Mouse (Mus musculus) lung, postnatal 0 days (tissue): Measurements from ENCODE around the gene Il18bp. TPM values are rescaled to one million over a fixed set of nuclear protein-coding genes. Genes with fewer than 3 reads are reported as not detected.

Experiments
- ATAC-seq: fragments of 200-750 bp; cut with Nextera tagmentation; 2 replicates; pipeline ENCODE4 v1.8.0; 2017; ENCODE audit warnings: moderate library complexity
- DNase-seq: peaks from one replicate; pipeline ENCODE4 v3.0.0-alpha.2; 2016; ENCODE audit warnings: low spot score
- H3K27ac ChIP-seq: fragments of 300-500 bp; sonication (generic); 2 replicates; pipeline ENCODE4 v1.5.1; 2014; ENCODE audit warnings: antibody characterized with exemption, mild to moderate bottlenecking, low read length, mixed read lengths
- H3K27me3 ChIP-seq: fragments of 300-500 bp; sonication (generic); replicated peaks from 2 replicates; pipeline ENCODE4 v1.6.1; 2014; ENCODE audit warnings: low read length, mixed read lengths; ENCODE audit not compliant: insufficient read depth
- H3K36me3 ChIP-seq: fragments of 300-500 bp; sonication (generic); 2 replicates; pipeline ENCODE4 v1.6.1; 2014; ENCODE audit warnings: low read length, mixed read lengths; ENCODE audit not compliant: insufficient read depth
- H3K4me1 ChIP-seq: fragments of 300-500 bp; sonication (generic); 2 replicates; pipeline ENCODE4 v1.6.1; 2014; ENCODE audit warnings: antibody characterized with exemption, low read depth, low read length, mixed read lengths; ENCODE audit not compliant: insufficient read depth
- H3K4me2 ChIP-seq: fragments of 300-500 bp; sonication (generic); replicated peaks from 2 replicates; pipeline ENCODE4 v1.6.1; 2014; ENCODE audit warnings: low read depth, mild to moderate bottlenecking, low read length, moderate library complexity, mixed read lengths
- H3K4me3 ChIP-seq: fragments of 300-500 bp; sonication (generic); 2 replicates; pipeline ENCODE4 v1.5.1; 2014; ENCODE audit warnings: low read depth, low read length
- H3K9ac ChIP-seq: fragments of 300-500 bp; sonication (generic); replicated peaks from 2 replicates; pipeline ENCODE4 v1.6.1; 2014; ENCODE audit warnings: low read depth, mild to moderate bottlenecking
- H3K9me3 ChIP-seq: fragments of 300-500 bp; sonication (generic); 2 replicates; pipeline ENCODE4 v1.6.1; 2016; ENCODE audit warnings: low read length, mixed read lengths
- CTCF ChIP-seq: IDR thresholded peaks from 2 replicates; pipeline ENCODE4 v1.5.1; 2016; ENCODE audit warnings: antibody characterized with exemption, mild to moderate bottlenecking
- EP300 ChIP-seq: IDR thresholded peaks from 2 replicates; pipeline ENCODE4 v1.6.1; 2016; ENCODE audit warnings: antibody characterized with exemption, mild to moderate bottlenecking, control low read depth
- WGBS: fragments of 180-500 bp; shearing (Covaris S2); extraction: QIAGEN DNeasy Blood & Tissue Kit; methylation state at CpG from one replicate; pipeline ENCODE4 v1.1.7; 2014; 5-methylcytosine and 5-hydroxymethylcytosine counted together
- polyA plus RNA-seq: library from polyadenylated mRNA; unstranded; fragments of >200 nt; fragmentation: Nextera tagmentation; extraction: Ambion mirVana; gene quantifications from 2 replicates; pipeline ENCODE4 v1.2.1, GENCODE M21; 2015

Gene Il18bp
- polyA plus RNA-seq, result 2.2 and 2.5 TPM in 2 replicates

DNA sequence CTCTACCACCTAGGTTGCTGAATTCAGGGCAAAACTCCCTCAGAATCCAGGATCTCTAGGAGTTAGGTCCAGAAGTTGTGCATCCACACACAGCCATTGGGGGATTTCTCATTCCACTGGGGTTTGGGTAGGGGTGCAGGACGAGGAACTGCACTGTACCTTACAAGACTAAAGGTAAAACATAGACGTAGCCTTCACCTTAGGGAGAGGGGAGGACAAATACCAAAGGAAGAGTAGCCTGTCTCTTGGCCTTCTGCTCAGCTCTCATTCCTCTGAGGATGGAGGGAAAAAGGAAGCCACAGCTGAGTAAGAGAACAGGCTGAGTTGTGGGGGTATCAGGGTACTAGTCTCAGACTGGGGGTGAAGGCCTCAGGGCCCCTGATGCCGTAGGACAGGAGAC, at the start of gene Il18bp:
Il18bp (minus strand) TSS at position 101 of the 400 bp plus-strand sequence.
- H3K27ac ChIP-seq, result peak within 1 kb of the TSS; percentile 26; the same call in 1 of the 2 replicates

DNA sequence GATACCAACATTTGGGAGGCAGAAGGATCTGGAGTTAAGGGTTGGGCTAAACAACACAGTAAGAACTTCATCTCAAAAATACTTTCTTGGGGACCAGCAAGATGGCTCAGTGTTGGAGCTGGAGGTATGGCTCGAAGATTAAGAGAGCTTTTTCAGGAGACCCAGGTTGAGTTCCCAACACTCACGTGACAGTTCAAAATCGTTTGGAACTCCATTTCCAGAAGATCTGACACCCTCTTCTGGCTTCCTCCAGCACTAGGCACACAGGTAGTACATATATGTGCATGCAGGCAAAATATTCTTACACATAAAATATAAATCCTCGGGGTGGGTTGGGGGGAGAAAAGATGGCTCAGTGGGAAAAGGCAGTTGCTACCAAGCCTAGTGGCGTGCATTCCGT, 47.9 kb upstream of the Il18bp start:
- Histone ChIP-seq H3K4me2 (peak overlapping the region; percentile 75), H3K4me1 (peaks cover 13% of the 10 kb centered on the region; the same call in 1 of the 2 replicates), H3K9ac (0 out of 2 replicates have a peak overlapping the region, but pooled peaks have one; percentile 48), H3K27me3 (no peaks in the 10 kb centered on the region), H3K9me3 (no peaks in the 10 kb centered on the region), H3K4me3 (peak overlapping the region; percentile 62; the same call in 1 of the 2 replicates), H3K36me3 (no peaks in the 10 kb centered on the region), H3K27ac (no peak overlapping the region)
- ATAC-seq, result no peak
- WGBS, result 56% methylated on average over 6 of the region's 6 CpGs
- TF ChIP-seq EP300 (no peak), CTCF (no peak)
- DNase-seq, result no peak

More for the DNA sequence above, at the start of gene Il18bp:
- no peak within 1 kb of the TSS for H3K4me3 ChIP-seq
- H3K4me1 ChIP-seq, result peaks cover 6% of the 10 kb centered on the region; the same call in 1 of the 2 replicates
- WGBS, result 88% methylated on average over 3 of the region's 3 CpGs
- DNase-seq, result no peak
- peak within 1 kb of the TSS; percentile 41 for H3K4me2 ChIP-seq
- ATAC-seq, result no peak
- H3K9ac ChIP-seq, result 0 out of 2 replicates have a peak within 1 kb of the TSS, but pooled peaks have one; percentile 3
- H3K9me3 ChIP-seq, result no peaks in the 10 kb centered on the region
- peaks cover 30% of the 10 kb centered on the region for H3K36me3 ChIP-seq
- no peaks in the 10 kb centered on the region for H3K27me3 ChIP-seq
- TF ChIP-seq EP300, result no peak
- TF ChIP-seq CTCF, result no peak

DNA sequence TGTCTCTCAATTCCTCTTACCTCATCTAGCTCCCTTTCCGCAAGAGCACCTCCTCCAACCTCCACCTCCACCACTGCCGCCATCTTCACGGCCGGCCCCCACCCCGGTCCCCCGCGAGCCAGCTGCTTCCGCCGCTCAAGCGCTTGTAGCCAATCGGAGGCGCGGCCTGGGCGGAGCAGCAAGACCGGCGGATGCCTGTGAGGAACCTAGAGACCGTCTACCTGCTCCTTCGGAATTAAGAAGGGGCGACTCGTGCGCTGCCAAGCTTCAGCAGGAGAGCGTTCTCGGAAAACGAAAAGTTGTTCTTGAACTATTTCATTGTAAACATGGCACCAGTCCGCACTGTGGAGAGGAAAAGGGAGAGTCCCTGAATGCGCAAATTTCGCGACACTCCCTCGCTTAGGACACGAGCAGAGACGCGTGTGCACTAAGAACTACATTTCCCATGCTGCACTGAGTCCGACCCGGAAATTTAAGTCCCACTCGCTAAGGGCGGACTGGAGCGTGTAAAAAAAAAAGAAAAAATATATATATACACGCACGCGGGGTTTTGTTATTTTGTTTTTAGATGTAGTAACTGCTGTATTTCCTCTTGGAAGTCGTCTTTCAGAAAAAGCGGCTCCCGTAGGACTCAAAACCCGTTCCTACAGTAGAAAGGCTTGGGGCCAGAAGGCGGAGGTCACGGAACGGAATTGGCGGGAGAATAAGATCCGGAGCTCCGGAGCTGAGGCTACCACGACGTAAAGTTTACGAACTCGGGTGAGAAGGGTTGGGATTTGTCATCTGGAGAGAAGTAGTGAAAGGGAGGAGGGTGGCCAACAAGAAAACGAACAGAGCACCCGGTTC, 46.8 kb upstream of the Il18bp start, which contains the start of the genes Rnf121, Xndc1 and Xntrpc:
Rnf121 (minus strand) TSS at position 424 of the 846 bp plus-strand sequence.
Xndc1 (plus strand) TSS at position 466 of the 846 bp plus-strand sequence.
Xntrpc (plus strand) TSS at position 668 of the 846 bp plus-strand sequence.
- peak; percentile 97 for DNase-seq
- no peaks in the 10 kb centered on the region for H3K9me3 ChIP-seq
- H3K4me2 ChIP-seq, result peak within 1 kb of the TSS; percentile 75
- H3K27ac ChIP-seq, result peak within 1 kb of the TSS; percentile 79
- H3K27me3 ChIP-seq, result no peaks in the 10 kb centered on the region
- H3K4me3 ChIP-seq, result peak within 1 kb of the TSS; percentile 62
- under 1% methylated on average over 56 of the region's 56 CpGs for WGBS
- H3K4me1 ChIP-seq, result peaks cover 13% of the 10 kb centered on the region; the same call in 1 of the 2 replicates
- H3K9ac ChIP-seq, result peak within 1 kb of the TSS; percentile 48
- no peaks in the 10 kb centered on the region for H3K36me3 ChIP-seq
- TF ChIP-seq CTCF (no peak), EP300 (no peak)
- ATAC-seq, result peak; percentile 99

DNA sequence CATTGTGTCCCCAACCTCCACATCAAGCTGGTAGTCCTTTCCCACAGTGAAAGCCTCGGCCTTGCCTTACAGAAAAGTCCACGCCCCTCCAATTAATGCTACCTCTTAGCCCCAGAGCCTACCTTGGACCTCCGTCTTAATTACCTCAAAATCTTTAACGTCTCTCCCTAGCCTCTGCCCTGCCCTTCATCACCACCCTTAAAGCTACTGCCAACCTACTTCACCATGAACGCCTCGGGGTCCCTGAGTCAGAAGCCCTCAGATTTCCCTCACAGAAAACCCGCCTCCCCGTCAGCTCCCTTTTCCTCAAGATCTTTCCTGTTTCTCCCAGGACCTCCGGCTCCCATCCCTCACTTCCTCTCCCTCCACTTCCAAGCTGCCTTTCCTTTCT, 46.2 kb upstream of the Il18bp start:
- WGBS, result under 1% methylated on average over 9 of the region's 9 CpGs
- Histone ChIP-seq H3K9ac (peak overlapping the region; percentile 48), H3K4me3 (peak overlapping the region; percentile 62), H3K9me3 (no peaks in the 10 kb centered on the region), H3K4me1 (peaks cover 13% of the 10 kb centered on the region; the same call in 1 of the 2 replicates), H3K4me2 (peak overlapping the region; percentile 75), H3K27me3 (no peaks in the 10 kb centered on the region), H3K27ac (peak overlapping the region; percentile 79; the same call in 1 of the 2 replicates), H3K36me3 (no peaks in the 10 kb centered on the region)
- DNase-seq (no peak), ATAC-seq (peak; percentile 7)
- no peak for TF ChIP-seq EP300
- no peak for TF ChIP-seq CTCF

DNA sequence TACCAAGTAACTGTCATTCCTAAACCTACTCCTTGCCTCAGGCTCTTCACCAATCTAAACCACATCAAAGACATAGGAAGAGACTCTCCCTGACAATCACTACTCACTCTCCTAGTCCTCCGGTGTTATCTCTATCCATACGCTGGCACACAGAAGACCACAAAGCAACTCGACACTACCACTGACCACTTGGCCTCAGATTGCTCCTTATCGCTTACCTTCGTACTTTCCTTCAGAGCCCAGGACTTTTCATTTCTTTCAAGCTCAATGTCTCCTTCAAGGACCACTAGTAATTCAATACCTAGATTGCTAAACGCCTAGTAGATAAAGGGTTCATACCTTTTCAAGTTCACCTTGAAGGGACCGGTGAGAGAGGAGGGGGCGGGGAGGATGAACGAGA, 45.4 kb upstream of the Il18bp start:
- Histone ChIP-seq H3K9ac (no peak overlapping the region), H3K4me3 (no peak overlapping the region)
- 59% methylated on average over 9 of the region's 9 CpGs for WGBS

DNA sequence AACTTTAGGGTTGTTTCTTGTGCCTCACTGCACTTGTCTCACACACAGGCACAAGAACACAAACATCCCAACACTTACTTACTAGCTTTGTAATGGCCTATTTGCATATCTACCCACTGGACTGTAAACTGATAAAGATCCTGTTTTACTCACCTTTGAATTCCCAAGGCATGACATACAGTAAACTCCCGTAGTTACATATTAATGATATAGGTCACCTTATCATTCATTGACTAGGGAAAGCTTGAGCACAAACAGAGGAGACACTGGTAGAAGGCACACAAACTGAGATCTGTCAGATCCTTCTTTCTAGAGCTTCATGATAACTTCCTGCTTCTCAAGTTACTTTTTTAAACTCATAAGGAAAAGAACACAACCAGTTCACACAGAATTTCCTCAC, 43.7 kb upstream of the Il18bp start:
- no peaks in the 10 kb centered on the region for H3K9me3 ChIP-seq
- no peak overlapping the region for H3K4me3 ChIP-seq
- H3K27ac ChIP-seq, result no peak overlapping the region
- H3K4me1 ChIP-seq, result peaks cover 13% of the 10 kb centered on the region; the same call in 1 of the 2 replicates
- 71% methylated on average over 1 of the region's 1 CpGs for WGBS
- H3K36me3 ChIP-seq, result no peaks in the 10 kb centered on the region; the same call in 1 of the 2 replicates
- H3K27me3 ChIP-seq, result no peaks in the 10 kb centered on the region
- H3K9ac ChIP-seq, result no peak overlapping the region
- DNase-seq (no peak), ATAC-seq (no peak)
- H3K4me2 ChIP-seq, result no peak overlapping the region
- TF ChIP-seq EP300 (no peak), CTCF (no peak)

More for the DNA sequence above, 45.4 kb upstream of the Il18bp start:
- no peaks in the 10 kb centered on the region for H3K27me3 ChIP-seq
- no peaks in the 10 kb centered on the region for H3K9me3 ChIP-seq
- peak overlapping the region; percentile 75; the same call in 1 of the 2 replicates for H3K4me2 ChIP-seq
- H3K4me1 ChIP-seq, result peaks cover 13% of the 10 kb centered on the region; the same call in 1 of the 2 replicates
- DNase-seq (no peak), ATAC-seq (no peak)
- H3K27ac ChIP-seq, result no peak overlapping the region
- no peaks in the 10 kb centered on the region; the same call in 1 of the 2 replicates for H3K36me3 ChIP-seq
- TF ChIP-seq CTCF (no peak), EP300 (no peak)
